Mouse (Mus musculus) hindbrain, embryonic 12.5 days (tissue): ENCODE results near the gene Med17. TPM values are rescaled to one million over a fixed set of nuclear protein-coding genes. Genes with fewer than 3 reads are reported as not detected.

Experiments
- ATAC-seq: fragments of 200-750 bp; cut with Nextera tagmentation; 2 replicates; pipeline ENCODE4 v1.8.0; 2017; ENCODE audit warnings: moderate TSS enrichment; ENCODE audit not compliant: low FRiP score
- H3K27ac ChIP-seq: fragments of 300-500 bp; sonication (generic); 2 replicates; pipeline ENCODE4 v1.5.1; 2016; ENCODE audit warnings: mild to moderate bottlenecking
- H3K27me3 ChIP-seq: fragments of 300-500 bp; sonication (generic); 2 replicates; pipeline ENCODE4 v1.6.1; 2016; ENCODE audit warnings: mild to moderate bottlenecking
- H3K36me3 ChIP-seq: fragments of 300-500 bp; sonication (generic); 2 replicates; pipeline ENCODE4 v1.6.1; 2016; ENCODE audit warnings: mild to moderate bottlenecking
- H3K4me1 ChIP-seq: fragments of 300-500 bp; sonication (generic); 2 replicates; pipeline ENCODE4 v1.6.1; 2016
- H3K4me2 ChIP-seq: fragments of 300-500 bp; sonication (generic); replicated peaks from 2 replicates; pipeline ENCODE4 v1.6.1; 2016; ENCODE audit warnings: mild to moderate bottlenecking
- H3K4me3 ChIP-seq: fragments of 300-500 bp; sonication (generic); 2 replicates; pipeline ENCODE4 v1.5.1; 2016; ENCODE audit warnings: mild to moderate bottlenecking
- H3K9ac ChIP-seq: fragments of 300-500 bp; sonication (generic); 2 replicates; pipeline ENCODE4 v1.6.1; 2016; ENCODE audit warnings: mild to moderate bottlenecking, moderate library complexity
- H3K9me3 ChIP-seq: fragments of 300-500 bp; sonication (generic); replicated peaks from 2 replicates; pipeline ENCODE4 v1.6.1; 2016; ENCODE audit warnings: mild to moderate bottlenecking
- WGBS: fragments of 180-500 bp; shearing (Covaris S2); methylation state at CpG from one replicate; pipeline ENCODE4 v1.1.7; 2016; 5-methylcytosine and 5-hydroxymethylcytosine counted together
- microRNA-seq: library from miRNA; unstranded; fragments of <30 nt; microRNA quantifications from one replicate; pipeline ENCODE4, GENCODE M21; 2017
- polyA plus RNA-seq: library from polyadenylated mRNA; unstranded; fragments of >200 nt; fragmentation: Nextera tagmentation; extraction: Ambion mirVana; gene quantifications from 2 replicates; pipeline ENCODE4 v1.2.1, GENCODE M21; 2016

The Med17 gene
- polyA plus RNA-seq, 1 experiment from 2014 or later, result 39.8 TPM

DNA sequence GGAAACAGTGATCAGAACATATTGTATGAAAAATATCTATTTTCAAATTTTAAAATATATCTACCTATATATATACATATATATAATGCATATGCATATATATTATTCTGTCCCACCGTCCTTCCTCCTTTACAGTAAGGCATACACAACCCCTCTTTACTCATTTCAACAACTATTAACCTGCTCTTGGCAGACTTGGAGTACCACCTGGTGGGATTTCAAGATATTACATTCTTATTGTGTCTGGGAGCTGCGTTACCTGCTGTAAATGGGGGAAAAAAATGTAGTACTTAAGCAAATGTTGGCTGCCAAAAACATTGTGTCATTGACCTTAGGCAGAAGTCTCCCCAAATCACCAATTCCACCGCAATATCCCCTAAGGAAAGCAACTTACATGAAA lies 67.9 kb downstream of the Med17 start:
- H3K27me3 ChIP-seq, result no peaks in the 10 kb centered on the region
- H3K9ac ChIP-seq, result no peak overlapping the region
- no peak overlapping the region for H3K27ac ChIP-seq
- ATAC-seq, result no peak
- no peaks in the 10 kb centered on the region for H3K36me3 ChIP-seq
- no peak overlapping the region for H3K4me3 ChIP-seq
- WGBS, result 83% methylated on average over 3 of the region's 3 CpGs
- H3K9me3 ChIP-seq, result no peaks in the 10 kb centered on the region
- H3K4me1 ChIP-seq, result no peaks in the 10 kb centered on the region
- no peak overlapping the region for H3K4me2 ChIP-seq

Small RNA genes within 50 kb of the gene (microRNA-seq; reads per million reads assigned to microRNA genes)
- gene Gm49349 (not detected), gene mmu-mir-7650 (not detected)

Other genes starting within 250 kb of the Med17 start
- gene Panx1, start 234.5 kb downstream of the Med17 start, polyA plus RNA-seq, result 104 and 114 TPM in 2 replicates
- not detected in 2 replicates for gene Hephl1, start 167.8 kb downstream of the Med17 start, polyA plus RNA-seq
- 4.4 and 5.4 TPM in 2 replicates for gene Vstm5, start 40.9 kb downstream of the Med17 start, polyA plus RNA-seq
- gene Taf1d, start 26.3 kb upstream of the Med17 start, polyA plus RNA-seq, result 52.5 and 61.0 TPM in 2 replicates
- 12.0 and 12.4 TPM in 2 replicates for gene 4931406C07Rik, start 26.5 kb upstream of the Med17 start, polyA plus RNA-seq
- gene Cep295, start 77.9 kb upstream of the Med17 start, polyA plus RNA-seq, result 20.5 and 23.6 TPM in 2 replicates
- gene Smco4, start 213.5 kb upstream of the Med17 start, polyA plus RNA-seq, result 1.2 and 1.7 TPM in 2 replicates